Mouse (Mus musculus) neural tube, embryonic 12.5 days (tissue): Measurements from ENCODE around the gene Ubald1. TPM values are rescaled to one million over a fixed set of nuclear protein-coding genes. Genes with fewer than 3 reads are reported as not detected.

ENCODE experiments used
- ATAC-seq: fragments of 200-750 bp; cut with Nextera tagmentation; 2 replicates; pipeline ENCODE4 v1.8.0; 2017; ENCODE audit warnings: low read depth, mild to moderate bottlenecking, moderate TSS enrichment, moderate library complexity; ENCODE audit not compliant: low FRiP score
- H3K27ac ChIP-seq: fragments of 300-500 bp; sonication (generic); 2 replicates; pipeline ENCODE4 v1.5.1; 2016
- H3K27me3 ChIP-seq: fragments of 300-500 bp; sonication (generic); replicated peaks from 2 replicates; pipeline ENCODE4 v1.6.1; 2016; ENCODE audit warnings: mild to moderate bottlenecking
- H3K36me3 ChIP-seq: fragments of 300-500 bp; sonication (generic); 2 replicates; pipeline ENCODE4 v1.6.1; 2016; ENCODE audit warnings: mild to moderate bottlenecking
- H3K4me1 ChIP-seq: fragments of 300-500 bp; sonication (generic); 2 replicates; pipeline ENCODE4 v1.6.1; 2016
- H3K4me2 ChIP-seq: fragments of 300-500 bp; sonication (generic); replicated peaks from 2 replicates; pipeline ENCODE4 v1.6.1; 2016; ENCODE audit warnings: mild to moderate bottlenecking
- H3K4me3 ChIP-seq: fragments of 300-500 bp; sonication (generic); 2 replicates; pipeline ENCODE4 v1.5.1; 2016
- H3K9ac ChIP-seq: fragments of 300-500 bp; sonication (generic); 2 replicates; pipeline ENCODE4 v1.6.1; 2016; ENCODE audit warnings: mild to moderate bottlenecking
- H3K9me3 ChIP-seq: fragments of 300-500 bp; sonication (generic); 2 replicates; pipeline ENCODE4 v1.6.1; 2016; ENCODE audit warnings: mild to moderate bottlenecking
- WGBS: fragments of 180-500 bp; shearing (Covaris S2); methylation state at CpG from one replicate; pipeline ENCODE4 v1.1.7; 2016; 5-methylcytosine and 5-hydroxymethylcytosine counted together
- polyA plus RNA-seq: library from polyadenylated mRNA; unstranded; fragments of >200 nt; fragmentation: Nextera tagmentation; extraction: Ambion mirVana; gene quantifications from 2 replicates; pipeline ENCODE4 v1.2.1, GENCODE M21; 2016

Ubald1 gene
- polyA plus RNA-seq, 1 experiment from 2014 or later: 41.9 TPM

DNA sequence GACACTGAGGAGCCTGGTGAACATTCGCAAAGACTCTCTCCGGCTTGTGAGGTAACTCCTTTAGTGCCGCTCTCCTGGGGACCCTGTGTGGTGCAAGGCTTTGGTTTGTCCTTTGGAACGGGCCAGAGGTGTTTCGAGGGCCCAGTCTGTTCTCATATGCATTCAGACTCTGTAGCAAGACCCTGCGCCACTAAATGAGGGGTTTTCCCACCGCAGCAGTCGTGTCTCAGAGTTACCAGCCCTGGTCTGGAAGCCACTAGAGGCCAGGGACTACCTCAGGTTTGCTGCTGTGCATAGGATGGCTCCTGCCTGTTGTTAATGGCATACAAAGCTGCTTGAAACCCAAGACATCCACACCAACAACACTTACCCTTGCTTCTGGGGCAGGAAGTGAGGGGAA is 30.6 kb upstream of the Ubald1 start:
- no peak overlapping the region for H3K9ac ChIP-seq
- H3K4me3 ChIP-seq: no peak overlapping the region
- no peak for ATAC-seq
- H3K27me3 ChIP-seq: no peaks in the 10 kb centered on the region
- no peaks in the 10 kb centered on the region for H3K4me1 ChIP-seq
- H3K27ac ChIP-seq: no peak overlapping the region
- H3K36me3 ChIP-seq: peaks cover 45% of the 10 kb centered on the region
- H3K9me3 ChIP-seq: no peaks in the 10 kb centered on the region
- no peak overlapping the region for H3K4me2 ChIP-seq
- WGBS: 94% methylated on average over 8 of the region's 8 CpGs

DNA sequence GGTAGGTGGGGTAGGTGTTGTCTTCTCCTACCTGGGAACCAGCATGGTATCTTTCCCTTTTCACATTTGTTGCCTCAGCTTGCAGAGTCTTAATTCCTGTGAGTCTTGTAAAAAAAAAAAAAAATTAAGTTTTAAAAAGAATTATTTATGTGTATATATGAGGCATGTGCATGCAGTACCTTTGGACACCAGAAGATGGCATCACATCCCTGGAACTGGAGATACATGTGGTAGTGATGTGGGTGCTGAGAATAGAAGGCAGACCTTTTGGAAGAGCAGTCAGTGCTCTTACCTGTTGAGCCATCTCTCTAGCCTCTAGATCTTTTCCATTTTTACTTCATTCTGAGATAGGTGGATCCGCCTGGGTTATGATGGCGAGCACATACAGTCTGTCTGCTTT is 29.6 kb upstream of the Ubald1 start:
- H3K27ac ChIP-seq: no peak overlapping the region
- peaks cover 38% of the 10 kb centered on the region for H3K36me3 ChIP-seq
- no peak overlapping the region for H3K9ac ChIP-seq
- ATAC-seq: no peak
- H3K4me2 ChIP-seq: no peak overlapping the region
- H3K4me3 ChIP-seq: no peak overlapping the region
- no peaks in the 10 kb centered on the region for H3K4me1 ChIP-seq
- no peaks in the 10 kb centered on the region for H3K27me3 ChIP-seq
- H3K9me3 ChIP-seq: no peaks in the 10 kb centered on the region
- 99% methylated on average over 2 of the region's 2 CpGs for WGBS

DNA sequence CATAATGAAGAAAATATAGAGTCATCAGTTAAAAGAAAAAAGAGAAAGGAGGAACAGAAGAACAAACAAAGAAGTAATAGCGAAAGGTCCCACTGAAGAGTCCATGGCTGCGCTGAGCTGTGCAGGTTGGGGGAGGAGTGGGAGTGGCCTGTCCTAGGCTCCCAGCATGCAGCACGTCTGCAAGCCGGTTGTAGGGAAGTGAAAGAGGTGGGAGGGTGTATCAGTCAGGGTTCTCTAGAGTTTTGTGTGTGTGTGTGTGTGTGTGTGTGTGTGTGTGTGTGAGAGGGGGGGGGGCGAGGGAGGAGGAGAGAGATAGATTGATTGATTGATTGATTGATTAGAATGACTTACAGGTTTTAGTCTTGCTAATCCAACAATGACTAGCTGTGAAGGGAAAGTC is 27.9 kb upstream of the Ubald1 start:
- Histone ChIP-seq H3K9me3 (no peaks in the 10 kb centered on the region), H3K9ac (no peak overlapping the region), H3K27me3 (no peaks in the 10 kb centered on the region), H3K36me3 (peaks cover 38% of the 10 kb centered on the region), H3K27ac (no peak overlapping the region), H3K4me1 (no peaks in the 10 kb centered on the region), H3K4me2 (no peak overlapping the region), H3K4me3 (no peak overlapping the region)
- 47% methylated on average over 4 of the region's 5 CpGs for WGBS
- ATAC-seq: no peak

DNA sequence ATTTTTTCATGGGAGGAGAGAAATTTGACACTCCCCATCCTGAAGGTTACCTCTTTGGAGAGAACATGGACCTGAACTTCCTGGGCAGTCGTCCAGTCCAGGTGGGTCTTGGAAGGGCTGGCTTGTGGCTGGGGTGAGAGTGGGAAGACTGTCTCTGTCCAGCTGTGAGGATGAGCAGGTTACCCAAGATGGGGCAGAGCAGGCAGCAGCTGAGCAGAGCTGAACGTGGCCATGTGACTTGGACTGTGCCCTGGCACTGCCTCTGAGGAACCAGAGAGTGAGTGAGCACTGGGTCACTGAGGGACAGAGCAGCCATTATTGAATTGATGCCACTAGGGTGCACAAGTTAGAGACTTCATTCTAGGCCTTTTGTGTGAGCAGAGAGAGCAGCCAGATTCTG is 27.3 kb upstream of the Ubald1 start:
- 84% methylated on average over 2 of the region's 2 CpGs for WGBS
- Histone ChIP-seq H3K4me2 (no peak overlapping the region), H3K4me3 (no peak overlapping the region), H3K9ac (no peak overlapping the region), H3K9me3 (no peaks in the 10 kb centered on the region), H3K27ac (no peak overlapping the region), H3K27me3 (no peaks in the 10 kb centered on the region), H3K36me3 (peaks cover 34% of the 10 kb centered on the region), H3K4me1 (no peaks in the 10 kb centered on the region)
- no peak for ATAC-seq

DNA sequence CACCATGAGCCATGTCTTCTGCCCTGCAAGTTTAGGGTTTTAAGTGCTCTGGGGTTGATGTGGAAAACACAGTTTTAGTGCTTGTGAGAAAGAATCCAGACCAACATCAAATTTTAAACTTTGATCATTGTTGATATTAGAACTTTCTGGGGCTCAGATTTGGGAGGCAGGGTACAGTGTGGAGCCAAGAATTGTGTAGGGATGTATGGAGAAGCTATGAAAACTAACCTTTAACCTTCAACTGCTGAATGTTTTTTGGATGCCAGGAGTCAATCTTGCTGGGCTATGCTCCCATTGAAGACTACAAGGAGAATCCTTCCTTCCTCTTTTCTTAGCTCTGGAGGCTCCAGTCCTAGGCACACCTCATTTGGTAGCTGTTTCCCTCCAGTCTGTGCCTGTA is 26.4 kb upstream of the Ubald1 start:
- Histone ChIP-seq H3K36me3 (peaks cover 25% of the 10 kb centered on the region), H3K27me3 (no peaks in the 10 kb centered on the region), H3K4me1 (no peaks in the 10 kb centered on the region), H3K9ac (no peak overlapping the region), H3K4me3 (no peak overlapping the region), H3K9me3 (no peaks in the 10 kb centered on the region), H3K27ac (no peak overlapping the region), H3K4me2 (no peak overlapping the region)
- ATAC-seq: no peak

DNA sequence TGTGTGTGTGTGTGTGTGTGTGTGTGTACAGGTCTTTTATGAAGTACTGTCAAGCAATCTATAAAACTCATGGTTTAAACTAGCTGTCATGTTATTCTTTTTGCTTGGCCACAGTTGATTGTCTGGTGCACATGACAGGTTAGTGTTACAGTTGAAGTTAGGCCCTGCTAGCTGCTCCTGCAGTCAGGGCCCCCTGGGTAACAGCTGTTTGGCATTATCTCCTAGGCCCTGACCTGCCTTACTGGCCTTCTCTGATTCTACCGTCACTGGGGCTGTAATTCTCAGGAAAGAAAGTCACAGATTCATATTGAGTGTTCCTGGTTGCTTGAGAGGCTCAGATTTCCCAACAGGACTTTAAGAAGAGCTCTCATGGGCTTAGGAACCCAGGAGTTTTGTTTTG is 25.5 kb upstream of the Ubald1 start:
- H3K9me3 ChIP-seq: no peaks in the 10 kb centered on the region
- no peak overlapping the region for H3K4me2 ChIP-seq
- no peak for ATAC-seq
- no peak overlapping the region for H3K27ac ChIP-seq
- WGBS: 71% methylated on average over 1 of the region's 1 CpGs
- no peak overlapping the region for H3K9ac ChIP-seq
- H3K27me3 ChIP-seq: no peaks in the 10 kb centered on the region
- H3K36me3 ChIP-seq: peaks cover 16% of the 10 kb centered on the region
- no peaks in the 10 kb centered on the region for H3K4me1 ChIP-seq
- H3K4me3 ChIP-seq: no peak overlapping the region

DNA sequence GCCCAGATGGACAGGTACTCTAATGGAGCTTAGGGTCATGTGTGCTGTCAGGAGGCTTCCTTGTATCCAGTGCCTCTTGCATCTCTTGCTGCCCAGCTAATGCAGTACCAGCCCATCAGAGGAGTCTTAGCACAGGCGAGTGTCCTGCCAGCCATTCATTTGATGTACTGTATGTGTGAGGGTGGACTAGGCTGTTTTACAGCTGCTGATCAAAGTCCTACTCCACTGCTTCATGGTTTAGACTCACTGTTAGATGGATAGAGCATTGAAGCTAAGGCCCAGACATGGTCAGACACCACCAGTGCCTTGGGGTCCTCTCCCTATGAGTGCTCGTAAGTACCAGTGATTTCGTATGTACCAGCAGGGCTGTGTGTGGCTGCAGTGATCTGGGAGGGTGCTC is 24.8 kb upstream of the Ubald1 start:
- no peaks in the 10 kb centered on the region for H3K9me3 ChIP-seq
- H3K4me1 ChIP-seq: no peaks in the 10 kb centered on the region
- no peak overlapping the region for H3K4me3 ChIP-seq
- H3K27me3 ChIP-seq: no peaks in the 10 kb centered on the region
- H3K4me2 ChIP-seq: no peak overlapping the region
- H3K9ac ChIP-seq: no peak overlapping the region
- H3K36me3 ChIP-seq: peaks cover 11% of the 10 kb centered on the region; the same call in 1 of the 2 replicates
- WGBS: 91% methylated on average over 3 of the region's 3 CpGs
- no peak for ATAC-seq
- H3K27ac ChIP-seq: no peak overlapping the region

DNA sequence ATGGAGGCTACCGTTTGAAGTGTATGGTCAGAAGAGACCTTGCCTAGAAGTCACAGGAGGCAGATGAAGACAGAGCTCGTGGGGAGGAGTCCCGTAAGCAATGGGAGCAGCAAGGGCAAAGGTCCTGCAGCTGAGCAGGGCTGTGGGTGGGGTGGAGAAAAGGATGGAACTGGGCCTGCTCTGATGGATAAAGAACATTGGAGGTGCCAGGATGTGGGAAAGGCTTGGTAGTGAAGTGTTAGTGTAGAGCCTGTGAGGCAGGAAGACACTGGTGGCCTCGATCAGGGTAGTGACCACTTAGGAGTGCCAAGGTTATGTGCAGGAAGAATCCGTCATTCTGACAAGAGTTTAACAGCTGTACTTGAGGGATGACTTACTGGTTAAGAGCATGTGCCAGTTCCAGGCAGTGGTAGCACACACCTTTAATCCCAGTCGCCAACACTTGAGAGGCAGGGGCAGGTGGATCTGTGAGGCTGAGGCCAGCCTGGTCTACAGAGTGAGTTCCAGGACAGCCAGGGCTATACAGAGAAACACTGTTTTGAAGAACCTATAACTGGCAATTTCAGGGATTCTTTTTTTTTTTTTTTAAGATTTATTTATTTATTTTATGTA is 23.5 kb upstream of the Ubald1 start:
- ATAC-seq: no peak
- H3K27ac ChIP-seq: no peak overlapping the region
- no peaks in the 10 kb centered on the region for H3K27me3 ChIP-seq
- WGBS: 86% methylated on average over 6 of the region's 6 CpGs
- no peaks in the 10 kb centered on the region for H3K4me1 ChIP-seq
- no peak overlapping the region for H3K9ac ChIP-seq
- H3K4me3 ChIP-seq: no peak overlapping the region
- H3K36me3 ChIP-seq: 0 out of 2 replicates have a peak, but pooled peaks cover 3% of the 10 kb centered on the region
- no peak overlapping the region for H3K4me2 ChIP-seq
- H3K9me3 ChIP-seq: no peaks in the 10 kb centered on the region

DNA sequence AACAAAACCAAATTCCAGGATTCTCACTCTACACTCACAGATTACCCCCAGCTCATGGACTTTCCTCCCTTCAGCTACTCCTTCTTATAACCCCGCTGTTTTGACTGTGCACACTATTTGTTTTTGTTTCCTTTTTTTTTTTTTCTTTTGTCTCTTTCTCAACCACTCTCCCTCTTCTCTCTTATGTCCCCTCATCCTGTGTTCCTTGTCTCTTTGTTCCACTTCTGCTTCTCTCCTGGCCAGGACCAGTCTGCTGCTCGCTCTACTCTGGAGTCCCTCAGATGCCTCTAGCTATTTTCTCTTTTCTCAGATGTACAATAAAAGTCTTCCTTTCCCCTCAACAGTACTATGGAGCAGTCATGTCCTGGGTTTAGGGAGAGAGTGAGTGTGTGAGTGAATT is 22.3 kb upstream of the Ubald1 start:
- WGBS: 84% methylated on average over 2 of the region's 2 CpGs
- H3K4me3 ChIP-seq: no peak overlapping the region
- no peak overlapping the region for H3K27ac ChIP-seq
- no peaks in the 10 kb centered on the region for H3K4me1 ChIP-seq
- 0 out of 2 replicates have a peak, but pooled peaks cover 1% of the 10 kb centered on the region for H3K36me3 ChIP-seq
- no peak for ATAC-seq
- H3K27me3 ChIP-seq: no peaks in the 10 kb centered on the region
- H3K9ac ChIP-seq: no peak overlapping the region
- no peaks in the 10 kb centered on the region for H3K9me3 ChIP-seq
- no peak overlapping the region for H3K4me2 ChIP-seq

DNA sequence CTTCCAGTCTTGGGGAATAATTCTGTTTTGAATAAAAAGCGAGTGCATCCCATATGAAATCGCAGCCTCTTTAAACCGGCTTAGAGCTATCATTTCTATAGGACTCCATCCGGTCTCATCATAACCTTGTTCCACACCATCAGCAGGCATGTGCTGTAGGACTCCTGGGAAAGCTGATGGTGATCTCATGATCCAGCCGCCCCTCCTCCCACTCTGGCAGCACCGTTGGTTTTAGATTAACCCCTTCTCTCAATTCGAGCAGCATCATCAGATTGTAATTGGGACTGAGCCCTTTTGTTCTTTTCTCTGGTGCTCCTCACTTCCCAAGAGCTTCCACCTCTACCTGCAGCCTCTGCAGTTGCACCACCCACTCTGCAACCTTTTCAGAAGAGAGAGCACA is 21.1 kb upstream of the Ubald1 start:
- WGBS: 64% methylated on average over 7 of the region's 7 CpGs
- Histone ChIP-seq H3K27me3 (no peaks in the 10 kb centered on the region), H3K36me3 (no peaks in the 10 kb centered on the region)

DNA sequence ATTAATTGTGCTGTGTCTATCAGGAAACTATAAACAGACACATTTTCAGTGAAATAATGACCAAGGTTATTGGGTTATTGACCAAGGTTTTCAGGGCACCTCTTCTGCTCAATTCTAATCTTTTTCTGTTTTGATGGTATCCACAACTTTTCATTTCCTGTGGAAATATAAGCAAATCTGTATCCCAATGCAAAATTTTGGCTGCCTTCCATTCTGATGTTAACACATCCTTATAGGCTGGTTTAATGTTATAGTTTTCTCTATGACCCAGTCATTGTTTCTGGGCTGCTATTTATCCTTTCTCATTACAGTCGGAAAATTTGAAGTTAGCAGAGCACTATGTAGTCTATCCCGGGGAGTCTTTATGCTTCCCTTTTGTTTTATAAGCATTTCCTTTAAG is 19.6 kb upstream of the Ubald1 start:
- H3K4me1 ChIP-seq: no peaks in the 10 kb centered on the region; the same call in 1 of the 2 replicates
- H3K9me3 ChIP-seq: no peaks in the 10 kb centered on the region
- 84% methylated on average over 2 of the region's 2 CpGs for WGBS
- no peaks in the 10 kb centered on the region for H3K36me3 ChIP-seq
- no peak for ATAC-seq
- H3K4me2 ChIP-seq: no peak overlapping the region
- H3K27ac ChIP-seq: no peak overlapping the region
- no peaks in the 10 kb centered on the region for H3K27me3 ChIP-seq
- H3K4me3 ChIP-seq: no peak overlapping the region
- no peak overlapping the region for H3K9ac ChIP-seq

More for the DNA sequence above, 21.1 kb upstream of the Ubald1 start:
- no peaks in the 10 kb centered on the region; the same call in 1 of the 2 replicates for H3K4me1 ChIP-seq
- H3K27ac ChIP-seq: no peak overlapping the region
- no peak overlapping the region for H3K9ac ChIP-seq
- H3K4me3 ChIP-seq: no peak overlapping the region
- no peak for ATAC-seq
- H3K9me3 ChIP-seq: no peaks in the 10 kb centered on the region
- no peak overlapping the region for H3K4me2 ChIP-seq

DNA sequence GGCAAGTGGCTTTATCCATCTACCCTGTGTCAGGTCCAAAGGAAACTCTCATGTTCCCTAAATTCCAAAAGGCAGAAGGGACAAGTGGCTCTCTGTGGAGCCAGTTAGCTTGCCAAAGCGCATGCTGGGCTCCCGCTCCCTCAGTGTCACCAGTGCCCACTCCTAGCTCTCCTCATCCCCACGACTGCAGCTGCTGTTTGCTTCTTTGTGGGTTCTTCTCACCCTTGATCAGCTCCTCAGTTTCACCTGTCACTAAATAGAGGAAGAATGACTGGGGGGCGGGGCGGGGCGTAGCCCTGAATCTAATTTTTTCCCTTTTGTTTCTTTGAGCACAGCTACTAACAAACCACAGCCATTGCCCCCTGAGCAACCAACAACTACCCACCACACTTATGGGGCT is 18.8 kb upstream of the Ubald1 start:
- Histone ChIP-seq H3K27me3 (no peaks in the 10 kb centered on the region), H3K9me3 (no peaks in the 10 kb centered on the region), H3K4me2 (no peak overlapping the region), H3K4me3 (no peak overlapping the region), H3K27ac (no peak overlapping the region), H3K4me1 (no peaks in the 10 kb centered on the region; the same call in 1 of the 2 replicates), H3K9ac (no peak overlapping the region), H3K36me3 (no peaks in the 10 kb centered on the region)
- 80% methylated on average over 6 of the region's 6 CpGs for WGBS
- no peak for ATAC-seq

DNA sequence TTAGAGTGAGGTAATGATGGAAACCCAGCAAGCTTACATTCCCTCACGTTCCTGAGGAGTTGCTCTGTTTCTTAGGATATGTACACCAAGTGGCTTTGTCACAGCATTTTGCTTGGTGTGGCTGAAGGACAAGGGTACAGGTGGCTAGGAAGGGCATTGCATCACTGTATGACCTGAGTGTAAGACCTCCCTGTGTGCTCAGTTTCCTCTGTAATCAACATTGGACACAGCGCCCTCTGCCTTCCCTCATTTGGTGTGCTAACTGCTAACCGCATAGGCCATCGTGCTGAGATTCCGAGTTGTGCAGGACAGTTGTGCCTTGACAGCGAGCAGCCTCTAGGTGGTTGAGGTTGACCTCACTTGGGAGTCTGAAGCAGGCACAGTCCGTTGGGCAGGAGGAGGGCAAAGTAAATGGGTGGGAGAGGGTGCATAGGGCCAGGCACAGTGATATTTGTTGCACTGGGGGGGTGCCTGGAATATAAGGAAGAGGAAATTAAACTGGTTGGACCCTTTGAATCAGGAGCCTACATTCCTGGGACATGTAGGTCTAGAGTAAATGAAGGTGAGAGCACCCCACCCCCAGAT is 17.1 kb upstream of the Ubald1 start:
- H3K36me3 ChIP-seq: no peaks in the 10 kb centered on the region
- no peak for ATAC-seq
- H3K4me1 ChIP-seq: no peaks in the 10 kb centered on the region; the same call in 1 of the 2 replicates
- H3K4me3 ChIP-seq: no peak overlapping the region
- no peaks in the 10 kb centered on the region for H3K27me3 ChIP-seq
- no peak overlapping the region for H3K4me2 ChIP-seq
- H3K9ac ChIP-seq: no peak overlapping the region
- no peak overlapping the region for H3K27ac ChIP-seq
- no peaks in the 10 kb centered on the region for H3K9me3 ChIP-seq
- 56% methylated on average over 7 of the region's 7 CpGs for WGBS
